Mouse (Mus musculus) embryonic fibroblast, embryonic 13.5 days (primary cell): Measurements from ENCODE around the gene Gm47995.

ENCODE experiments used
- CTCF ChIP-seq: IDR thresholded peaks from 2 replicates; pipeline ENCODE4 v1.5.1; 2011; ENCODE audit warnings: mild to moderate bottlenecking, control low read depth, low read length, moderate library complexity, borderline replicate concordance; ENCODE audit not compliant: insufficient read depth
- POLR2A ChIP-seq: IDR thresholded peaks from 2 replicates; pipeline ENCODE4 v1.6.1; 2011; ENCODE audit warnings: low read depth, mild to moderate bottlenecking, control low read depth, low read length, moderate library complexity

DNA sequence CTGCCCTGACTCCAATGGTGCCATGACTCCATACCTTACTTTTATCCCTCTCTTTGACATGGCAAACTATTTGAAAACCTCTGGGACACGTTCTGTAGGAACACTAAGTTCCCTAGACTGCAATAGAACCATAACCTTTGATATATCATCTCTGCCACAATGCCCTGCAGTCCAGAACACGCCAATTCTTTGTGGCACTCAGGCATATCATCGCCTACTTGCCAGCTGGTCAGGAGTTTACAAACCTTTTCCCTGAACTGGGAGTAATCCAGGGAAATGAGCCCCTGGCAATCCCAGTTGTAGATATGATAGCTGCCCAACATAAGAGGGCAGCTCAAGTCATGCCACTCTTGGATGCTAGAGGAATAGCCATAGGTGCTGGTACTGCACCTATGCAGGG, 34.1 kb downstream of the Gm47995 start:
- TF ChIP-seq CTCF, result no peak
- TF ChIP-seq POLR2A, result no peak
